In genomic region chr4:41569411-41569885, GRCm38 (mm10) we compare ENCODE assay signal across 8 mouse cellular contexts. TPM values are rescaled to one million over a fixed set of nuclear protein-coding genes. Genes with fewer than 3 reads are reported as not detected.
DNase-seq lines count a peak whose midpoint lies in the region; ATAC-seq and TF ChIP-seq lines count a peak whose summit lies in the region.

Fam219a (minus strand) TSS chr4:41569538.
Dnaic1 (plus strand) TSS chr4:41569775.

- H3K36me3 ChIP-seq in C2C12 (ENCODE audit: control insufficient read depth, insufficient read depth): no peaks in the 10 kb centered on the region
- H3K36me3 ChIP-seq in erythroblast, embryonic 14.5 days (ENCODE audit: control insufficient read depth): no peaks in the 10 kb centered on the region
- no peaks in the 10 kb centered on the region for H3K36me3 ChIP-seq in heart, embryonic 11.5 days (ENCODE audit: control insufficient read depth, insufficient read depth, low read length)
- H3K36me3 ChIP-seq in kidney, embryonic 16.5 days (ENCODE audit: insufficient read depth, low read length): no peaks in the 10 kb centered on the region
- no peaks in the 10 kb centered on the region for H3K36me3 ChIP-seq in liver, adult 2 months (ENCODE audit: control insufficient read depth, insufficient read depth, low read length)
- H3K36me3 ChIP-seq in myocyte (ENCODE audit: control insufficient read depth, insufficient read depth): no peaks in the 10 kb centered on the region
- no peaks in the 10 kb centered on the region for H3K36me3 ChIP-seq in splenic B cell, adult 2 months (ENCODE audit: control insufficient read depth, insufficient read depth, low read length, poor library complexity, severe bottlenecking)

- H3ac ChIP-seq in C2C12 (ENCODE audit: control insufficient read depth, insufficient read length, low read depth) (peak within 1 kb of the TSS; percentile 51), myocyte (ENCODE audit: control insufficient read depth, insufficient read length) (peak within 1 kb of the TSS; percentile 16)

- peak within 1 kb of the TSS; percentile 78 for H3K9ac ChIP-seq in heart, embryonic 11.5 days (ENCODE audit: low read depth, low read length)
- H3K9ac ChIP-seq in kidney, embryonic 16.5 days (replicated peaks; ENCODE audit: low read length): peak within 1 kb of the TSS; percentile 78
- peak within 1 kb of the TSS; percentile 81 for H3K9ac ChIP-seq in liver, adult 2 months (ENCODE audit: low read depth, low read length)

- TF ChIP-seq POLR2A in brain, embryonic 14.5 days (IDR thresholded peaks at IDR 0.05; ENCODE audit: borderline replicate concordance, extremely low read depth, insufficient read depth, insufficient read length, poor library complexity, severe bottlenecking): peak; percentile 90
- TF ChIP-seq POLR2A in liver, adult 2 months (IDR thresholded peaks at IDR 0.05; ENCODE audit: extremely low read depth, insufficient read depth, low read length): peak; percentile 80
- peak; percentile 75 for TF ChIP-seq POLR2A in myocyte (IDR thresholded peaks at IDR 0.05; ENCODE audit: insufficient read length, low read depth)

- no peaks in the 10 kb centered on the region for H3K27me3 ChIP-seq in C2C12 (ENCODE audit: control insufficient read depth, insufficient read depth, insufficient read length)
- H3K27me3 ChIP-seq in erythroblast, embryonic 14.5 days (ENCODE audit: control insufficient read depth): peaks cover 48% of the 10 kb centered on the region
- no peaks in the 10 kb centered on the region; the same call in 1 of the 2 replicates for H3K27me3 ChIP-seq in heart, embryonic 11.5 days (ENCODE audit: control insufficient read depth, insufficient read depth, low read length)
- H3K27me3 ChIP-seq in kidney, embryonic 16.5 days (ENCODE audit: insufficient read depth, low read length): peaks cover 9% of the 10 kb centered on the region; the same call in 1 of the 2 replicates
- H3K27me3 ChIP-seq in liver, adult 2 months (ENCODE audit: control insufficient read depth, insufficient read depth, low read length): no peaks in the 10 kb centered on the region
- peaks cover 6% of the 10 kb centered on the region for H3K27me3 ChIP-seq in myocyte (ENCODE audit: control insufficient read depth, insufficient read depth, insufficient read length)
- no peaks in the 10 kb centered on the region for H3K27me3 ChIP-seq in splenic B cell, adult 2 months (ENCODE audit: control insufficient read depth, insufficient read depth, low read length, poor library complexity, severe bottlenecking)

- peaks cover 20% of the 10 kb centered on the region for H3K4me1 ChIP-seq in erythroblast, embryonic 14.5 days (ENCODE audit: control insufficient read depth)
- peaks cover 12% of the 10 kb centered on the region for H3K4me1 ChIP-seq in heart, embryonic 11.5 days (ENCODE audit: control insufficient read depth, insufficient read depth, low read length)
- peaks cover 25% of the 10 kb centered on the region for H3K4me1 ChIP-seq in kidney, embryonic 16.5 days (ENCODE audit: insufficient read depth, low read length)
- H3K4me1 ChIP-seq in liver, adult 2 months (ENCODE audit: control insufficient read depth, insufficient read depth, low read length): 0 out of 2 replicates have a peak, but pooled peaks cover 3% of the 10 kb centered on the region

- H3K79me2 ChIP-seq in C2C12 (ENCODE audit: control insufficient read depth, insufficient read depth) (no peaks in the 10 kb centered on the region), myocyte (ENCODE audit: control insufficient read depth, insufficient read depth) (no peaks in the 10 kb centered on the region)
- H3K79me2 ChIP-seq in liver, adult 2 months (ENCODE audit: control insufficient read depth, insufficient read depth, low read length): peaks cover 8% of the 10 kb centered on the region; the same call in 1 of the 2 replicates

- peak; percentile 100 for DNase-seq in brain, embryonic 14.5 days (ENCODE audit: low read depth)
- DNase-seq in liver, adult 2 months (ENCODE audit: extremely low read depth, low read depth, low spot score): peak; percentile 92
- DNase-seq in splenic B cell, adult 2 months (ENCODE audit: low read depth, low spot score): peak; percentile 99

- ATAC-seq in heart, embryonic 11.5 days (replicated peaks; ENCODE audit: insufficient number of reproducible peaks, low FRiP score, low TSS enrichment): peak; percentile 96
- ATAC-seq in kidney, embryonic 16.5 days (ENCODE audit: low FRiP score, low TSS enrichment): peak; percentile 98

- H3K79me3 ChIP-seq in C2C12 (ENCODE audit: low read depth): no peaks in the 10 kb centered on the region

- peak within 1 kb of the TSS; percentile 97 for H3K4me2 ChIP-seq in heart, embryonic 11.5 days
- H3K4me2 ChIP-seq in kidney, embryonic 16.5 days (replicated peaks; ENCODE audit: low read depth, low read length): peak within 1 kb of the TSS; percentile 96
- peak within 1 kb of the TSS; percentile 77 for H3K4me2 ChIP-seq in myocyte (ENCODE audit: low read depth)

- peak within 1 kb of the TSS; percentile 59 for H3K27ac ChIP-seq in heart, embryonic 11.5 days (ENCODE audit: low read depth, low read length)
- H3K27ac ChIP-seq in kidney, embryonic 16.5 days (ENCODE audit: low read length): peak within 1 kb of the TSS; percentile 32
- peak within 1 kb of the TSS; percentile 25 for H3K27ac ChIP-seq in liver, adult 2 months (replicated peaks; ENCODE audit: insufficient read depth, low read depth, low read length)

- H3K4me3 ChIP-seq in C2C12 (ENCODE audit: insufficient read depth, poor library complexity, severe bottlenecking) (peak within 1 kb of the TSS; percentile 36), myocyte (peak within 1 kb of the TSS; percentile 27)
- peak within 1 kb of the TSS; percentile 68 for H3K4me3 ChIP-seq in erythroblast, embryonic 14.5 days (replicated peaks)
- H3K4me3 ChIP-seq in heart, embryonic 11.5 days (ENCODE audit: low read depth, low read length): peak within 1 kb of the TSS; percentile 90
- H3K4me3 ChIP-seq in kidney, embryonic 16.5 days (ENCODE audit: low read length): peak within 1 kb of the TSS; percentile 80
- peak within 1 kb of the TSS; percentile 85 for H3K4me3 ChIP-seq in liver, adult 2 months (ENCODE audit: insufficient read depth, low read depth, low read length)

- no peak for TF ChIP-seq CTCF in C2C12 (IDR thresholded peaks at IDR 0.05; ENCODE audit: control insufficient read depth, insufficient read depth, insufficient read length)
- TF ChIP-seq CTCF in brain, embryonic 14.5 days (IDR thresholded peaks at IDR 0.05; ENCODE audit: borderline replicate concordance, extremely low read depth, insufficient read depth, insufficient read length): peak; percentile 53; the same call in 1 of the 2 replicates
- TF ChIP-seq CTCF in liver, adult 2 months (IDR thresholded peaks at IDR 0.05; ENCODE audit: low read depth, low read length): peak; percentile 47

- 0 out of 2 replicates have a peak, but pooled peaks cover 4% of the 10 kb centered on the region for H3K9me3 ChIP-seq in erythroblast, embryonic 14.5 days (ENCODE audit: control insufficient read depth, low read length)
- no peaks in the 10 kb centered on the region for H3K9me3 ChIP-seq in heart, embryonic 11.5 days (replicated peaks; ENCODE audit: control insufficient read depth, low read length)
- no peaks in the 10 kb centered on the region for H3K9me3 ChIP-seq in kidney, embryonic 16.5 days (ENCODE audit: low read length)

- under 1% methylated on average over 41 of the region's 41 CpGs for WGBS in heart, embryonic 11.5 days (ENCODE audit: insufficient replicate concordance)
- WGBS in kidney, embryonic 16.5 days: under 1% methylated on average over 41 of the region's 41 CpGs
- under 1% methylated on average over 41 of the region's 41 CpGs for WGBS in liver, adult 2 months

TF ChIP-seq in C2C12, 6 proteins besides CTCF, POLR2A, EP300 and RAD21:
- TF ChIP-seq MAX (IDR thresholded peaks at IDR 0.05) (no peak), USF1 (IDR thresholded peaks at IDR 0.05; ENCODE audit: low read depth) (no peak)
TF ChIP-seq in C2C12: peak in this region for 0.

TF ChIP-seq in myocyte, 11 proteins besides CTCF, POLR2A, EP300 and RAD21:
- TF ChIP-seq POLR2AphosphoS2 (IDR thresholded peaks at IDR 0.05; ENCODE audit: insufficient read length, low read depth) (peak; percentile 49), MYOD1 (IDR thresholded peaks at IDR 0.05; ENCODE audit: control insufficient read depth in 1 of 3, insufficient read length in 2 of 3, low read depth in 2 of 3) (no peak), CEBPB (IDR thresholded peaks at IDR 0.05; ENCODE audit: insufficient read depth, poor library complexity, severe bottlenecking) (no peak), USF1 (IDR thresholded peaks at IDR 0.05; ENCODE audit: low read depth) (no peak)

RNA-seq across cellular contexts. Expression of gene Fam219a, which starts in this region (rescaled TPM):
- polyA plus RNA-seq in C2C12 (2012; fragmentation: generic; extraction: Trizol) (1.7 TPM), myocyte (2012; fragmentation: generic; extraction: Trizol) (2.7 TPM)
- 78.6 and 97.8 TPM in 2 replicates for polyA plus RNA-seq in brain, embryonic 14.5 days (2012; rRNA removed)
- 0.14 and 0.16 TPM in 2 replicates for polyA plus RNA-seq in erythroblast, embryonic 14.5 days (2012)
- polyA plus RNA-seq in heart, embryonic 11.5 days (2014; fragmentation: Nextera tagmentation; extraction: Ambion mirVana): 1.5 and 1.8 TPM in 2 replicates
- polyA plus RNA-seq in kidney, embryonic 16.5 days (2015; fragmentation: Nextera tagmentation; extraction: Ambion mirVana): 1.9 and 2.2 TPM in 2 replicates
- total RNA-seq in liver, adult 2 months (2014; rRNA removed): 1.5 and 3.2 TPM in 2 replicates
- polyA plus RNA-seq in liver, adult 2 months (2012; rRNA removed): 4.8 and 6.5 TPM in 2 replicates

RNA-seq across cellular contexts. Expression of gene Dnaic1, which starts in this region (rescaled TPM):
- polyA plus RNA-seq in C2C12 (2012; fragmentation: generic; extraction: Trizol) (not detected), myocyte (2012; fragmentation: generic; extraction: Trizol) (0.08 TPM)
- polyA plus RNA-seq in brain, embryonic 14.5 days (2012; rRNA removed): 2.3 and 2.8 TPM in 2 replicates
- polyA plus RNA-seq in erythroblast, embryonic 14.5 days (2012): not detected in 2 replicates
- polyA plus RNA-seq in heart, embryonic 11.5 days (2014; fragmentation: Nextera tagmentation; extraction: Ambion mirVana): 1.2 TPM in 2 replicates
- 1.2 and 1.7 TPM in 2 replicates for polyA plus RNA-seq in kidney, embryonic 16.5 days (2015; fragmentation: Nextera tagmentation; extraction: Ambion mirVana)
- 0.18 and 1.2 TPM in 2 replicates for total RNA-seq in liver, adult 2 months (2014; rRNA removed)
- polyA plus RNA-seq in liver, adult 2 months (2012; rRNA removed): 0.78 and 2.3 TPM in 2 replicates

Comparison
In these comparisons a context has a peak if more than half of its experiments do, and no peak if none do; other contexts are left out.
1. Peak in every context shown above with its lines: DNase-seq, ATAC-seq, H3K4me3 ChIP-seq and H3K27ac ChIP-seq.
2. RNA of gene Fam219a (polyA plus RNA-seq): 78.6 to 97.8 TPM in brain, embryonic 14.5 days; 4.8 to 6.5 TPM in liver, adult 2 months, 2.7 TPM in myocyte (single experiment), 1.9 to 2.2 TPM in kidney, embryonic 16.5 days, 1.5 to 1.8 TPM in heart, embryonic 11.5 days, 1.7 TPM in C2C12 (single experiment) and 0.14 to 0.16 TPM in erythroblast, embryonic 14.5 days; every median in the first group is over 10 times any median in the second.
3. H3K4me3 ChIP-seq: peak in every context shown above with its lines; median percentile 90 in heart, embryonic 11.5 days; 85 in liver, adult 2 months; 80 in kidney, embryonic 16.5 days; 68 in erythroblast, embryonic 14.5 days; 36 in C2C12; 27 in myocyte.